Mouse (Mus musculus): Measurements from ENCODE around the gene Nup107.

- no peak for TF ChIP-seq CTCF (IDR thresholded peaks at IDR 0.05; ENCODE audit: borderline replicate concordance, extremely low read depth, insufficient read depth, insufficient read length)
- TF ChIP-seq POLR2A (IDR thresholded peaks at IDR 0.05; ENCODE audit: borderline replicate concordance, extremely low read depth, insufficient read depth, insufficient read length, poor library complexity, severe bottlenecking) = no peak
Observed at GRCm38 (mm10) chr10:117823321-117823720, 30.8 kb upstream of the Nup107 start.
